Mouse (Mus musculus) embryonic fibroblast, embryonic 13.5 days (primary cell): Measurements from ENCODE around the gene Ripk1.

ENCODE experiments used
- CTCF ChIP-seq: IDR thresholded peaks from 2 replicates; pipeline ENCODE4 v1.5.1; 2011; ENCODE audit warnings: mild to moderate bottlenecking, control low read depth, low read length, moderate library complexity, borderline replicate concordance; ENCODE audit not compliant: insufficient read depth
- POLR2A ChIP-seq: IDR thresholded peaks from 2 replicates; pipeline ENCODE4 v1.6.1; 2011; ENCODE audit warnings: low read depth, mild to moderate bottlenecking, control low read depth, low read length, moderate library complexity

- no peak for TF ChIP-seq CTCF
- no peak for TF ChIP-seq POLR2A
These were observed 52.8 kb downstream of the Ripk1 start for GRCm38 (mm10) chr13:34054983-34055382.
